ENCODE assay signal across 9 mouse cellular contexts in genomic region chr12:86188161-86188560, GRCm38 (mm10). TPM values are rescaled to one million over a fixed set of nuclear protein-coding genes. Genes with fewer than 3 reads are reported as not detected.
DNase-seq lines count a peak whose midpoint lies in the region; ATAC-seq and TF ChIP-seq lines count a peak whose summit lies in the region.
"Had no signal": no experiment of that assay in that cellular context is flagged by ENCODE, and none has a peak within 500 bp of the region (broad histone marks: within the 10 kb centered on the region; RNA-seq: fewer than 3 reads in every experiment).

No protein-coding gene starts in this region.

- no peak overlapping the region for H3K9ac ChIP-seq in forebrain, embryonic 11.5 days (ENCODE audit: low read length)
- H3K9ac ChIP-seq in forebrain, embryonic 12.5 days = no peak overlapping the region
- H3K9ac ChIP-seq: hindbrain, embryonic 15.5 days had no signal

- H3K4me3 ChIP-seq in forebrain, embryonic 11.5 days (ENCODE audit: low read depth, low read length) = no peak overlapping the region
- no peak overlapping the region for H3K4me3 ChIP-seq in forebrain, embryonic 12.5 days (replicated peaks)
- no peak overlapping the region for H3K4me3 ChIP-seq in lung, adult 2 months (replicated peaks; ENCODE audit: extremely low read depth, low read depth, low read length)
- H3K4me3 ChIP-seq in heart, embryonic 10.5 days = no peak overlapping the region
- H3K4me3 ChIP-seq: hindbrain, embryonic 15.5 days had no signal

- no peaks in the 10 kb centered on the region for H3K36me3 ChIP-seq in forebrain, embryonic 11.5 days (ENCODE audit: control insufficient read depth, insufficient read depth, low read length)
- no peaks in the 10 kb centered on the region for H3K36me3 ChIP-seq in forebrain, embryonic 12.5 days (replicated peaks)
- H3K36me3 ChIP-seq in heart, embryonic 10.5 days = no peaks in the 10 kb centered on the region
- H3K36me3 ChIP-seq: hindbrain, embryonic 15.5 days had no signal

- DNase-seq in forebrain, embryonic 11.5 days (ENCODE audit: low spot score) = peak; percentile 74
- no peak for DNase-seq in lung, adult 2 months
- DNase-seq in lung, postnatal 10 days = no peak
- DNase-seq in adrenal gland, postnatal 14 days = peak; percentile 28
- peak; percentile 18 for DNase-seq in lung, postnatal 36 days
- DNase-seq in heart, embryonic 10.5 days (ENCODE audit: low spot score) = no peak

- H3K9me3 ChIP-seq in forebrain, embryonic 11.5 days (ENCODE audit: control insufficient read depth, low read length) = no peaks in the 10 kb centered on the region
- no peaks in the 10 kb centered on the region for H3K9me3 ChIP-seq in forebrain, embryonic 12.5 days
- H3K9me3 ChIP-seq in heart, embryonic 10.5 days = no peaks in the 10 kb centered on the region
- H3K9me3 ChIP-seq: hindbrain, embryonic 15.5 days had no signal

- no peak for TF ChIP-seq POLR2A in lung, adult 2 months (IDR thresholded peaks at IDR 0.05; ENCODE audit: borderline replicate concordance, extremely low read depth, low read depth, low read length)

- no peaks in the 10 kb centered on the region; the same call in 1 of the 2 replicates for H3K27me3 ChIP-seq in forebrain, embryonic 11.5 days (ENCODE audit: control insufficient read depth, insufficient read depth, low read length)
- H3K27me3 ChIP-seq in forebrain, embryonic 12.5 days = peaks cover 13% of the 10 kb centered on the region
- peaks cover 15% of the 10 kb centered on the region; the same call in 1 of the 2 replicates for H3K27me3 ChIP-seq in heart, embryonic 10.5 days (ENCODE audit: insufficient read depth, poor library complexity, severe bottlenecking)
- H3K27me3 ChIP-seq: hindbrain, embryonic 15.5 days had no signal

- H3K27ac ChIP-seq in forebrain, embryonic 11.5 days (ENCODE audit: low read depth, low read length) = no peak overlapping the region
- no peak overlapping the region for H3K27ac ChIP-seq in forebrain, embryonic 12.5 days
- no peak overlapping the region for H3K27ac ChIP-seq in heart, embryonic 10.5 days
- H3K27ac ChIP-seq: hindbrain, embryonic 15.5 days had no signal

- 36% methylated on average over 5 of the region's 5 CpGs for WGBS in forebrain, embryonic 11.5 days
- 49% methylated on average over 5 of the region's 5 CpGs for WGBS in forebrain, embryonic 12.5 days
- 71% methylated on average over 5 of the region's 5 CpGs for WGBS in lung, adult 2 months
- 68% methylated on average over 5 of the region's 5 CpGs for WGBS in heart, embryonic 10.5 days

- ATAC-seq in forebrain, embryonic 11.5 days (replicated peaks; ENCODE audit: low FRiP score) = 0 out of 2 replicates have a peak, but pooled peaks have one; percentile 46
- no peak for ATAC-seq in forebrain, embryonic 12.5 days (ENCODE audit: low FRiP score)
- no peak for ATAC-seq in inflammation-experienced regulatory T-cells, adult 6 months

- peak; percentile 34 for TF ChIP-seq CTCF in lung, adult 2 months (IDR thresholded peaks at IDR 0.05; ENCODE audit: insufficient read depth, low read length)

- H3K4me2 ChIP-seq in forebrain, embryonic 11.5 days (ENCODE audit: low read depth, low read length, severe bottlenecking) = no peak overlapping the region
- no peak overlapping the region for H3K4me2 ChIP-seq in forebrain, embryonic 12.5 days
- H3K4me2 ChIP-seq: hindbrain, embryonic 15.5 days had no signal

- 0 out of 2 replicates have a peak, but pooled peaks cover 4% of the 10 kb centered on the region for H3K4me1 ChIP-seq in forebrain, embryonic 11.5 days (replicated peaks; ENCODE audit: control insufficient read depth, insufficient read depth, low read length)
- H3K4me1 ChIP-seq in forebrain, embryonic 12.5 days = peaks cover 17% of the 10 kb centered on the region
- H3K4me1 ChIP-seq in lung, adult 2 months (ENCODE audit: control insufficient read depth, insufficient read depth, low read length) = no peaks in the 10 kb centered on the region
- peaks cover 26% of the 10 kb centered on the region for H3K4me1 ChIP-seq in heart, embryonic 10.5 days

RNA-seq across cellular contexts. Expression of gene Gpatch2l, which starts 53.5 kb away (rescaled TPM):
- 20.5 and 21.4 TPM in 2 replicates for polyA plus RNA-seq in forebrain, embryonic 11.5 days (2014; fragmentation: Nextera tagmentation; extraction: Ambion mirVana)
- polyA plus RNA-seq in forebrain, embryonic 12.5 days (2016; fragmentation: Nextera tagmentation; extraction: Ambion mirVana) = 21.8 and 24.3 TPM in 2 replicates
- polyA plus RNA-seq in lung, adult 2 months (2012; rRNA removed) = 10.2 and 13.0 TPM in 2 replicates
- total RNA-seq in adrenal gland, postnatal 14 days (2021) = 23.3 and 25.8 TPM in 2 replicates
- 15.7 and 17.6 TPM in 2 replicates for polyA plus RNA-seq in heart, embryonic 10.5 days (2016; fragmentation: Nextera tagmentation; extraction: Ambion mirVana)
- polyA plus RNA-seq in inflammation-experienced regulatory T-cells, adult 6 months (2017; shearing (Covaris generic)) = 10 to 100 TPM; 21.2 to 22.9 (median 21.5) TPM

Comparison
In these comparisons a context has a peak if more than half of its experiments do, and no peak if none do; other contexts are left out.
1. DNase-seq: peak in forebrain, embryonic 11.5 days (single experiment), adrenal gland, postnatal 14 days (single experiment) and lung, postnatal 36 days (single experiment); none in lung, adult 2 months (single experiment), lung, postnatal 10 days (single experiment) and heart, embryonic 10.5 days (single experiment).